Mouse (Mus musculus) limb, embryonic 14.5 days (tissue): ENCODE measurements at regions not wholly inside any gene's neighbourhood (a gene's known extent, or its start where the extent isn't known, plus 50 kb on each side); places are given as distances from the start of the nearest gene placed in this dataset.

ENCODE experiments used
- ATAC-seq: fragments of 200-750 bp; cut with Nextera tagmentation; 2 replicates; pipeline ENCODE4 v1.8.0; 2017; ENCODE audit warnings: low read depth, moderate number of reproducible peaks, moderate TSS enrichment; ENCODE audit not compliant: low FRiP score
- DNase-seq: peaks from one replicate; pipeline ENCODE4 v3.0.0-alpha.2; 2015; ENCODE audit warnings: low spot score
- H3K27ac ChIP-seq: fragments of 300-500 bp; sonication (generic); replicated peaks from 2 replicates; pipeline ENCODE4 v1.5.1; 2014; ENCODE audit warnings: low read depth, mild to moderate bottlenecking, low read length, moderate library complexity, mixed read lengths
- H3K27me3 ChIP-seq: fragments of 300-500 bp; sonication (generic); 2 replicates; pipeline ENCODE4 v1.6.1; 2014; ENCODE audit warnings: low read length, mixed read lengths; ENCODE audit not compliant: control insufficient read depth, insufficient read depth
- H3K36me3 ChIP-seq: fragments of 300-500 bp; sonication (generic); 2 replicates; pipeline ENCODE4 v1.6.1; 2014; ENCODE audit warnings: mild to moderate bottlenecking, low read length, moderate library complexity, mixed read lengths; ENCODE audit not compliant: control insufficient read depth, insufficient read depth
- H3K4me1 ChIP-seq: fragments of 300-500 bp; sonication (generic); 2 replicates; pipeline ENCODE4 v1.6.1; 2014; ENCODE audit warnings: antibody characterized with exemption, low read length, mixed read lengths; ENCODE audit not compliant: control insufficient read depth, insufficient read depth
- H3K4me2 ChIP-seq: fragments of 300-500 bp; sonication (generic); replicated peaks from 2 replicates; pipeline ENCODE4 v1.6.1; 2014; ENCODE audit warnings: low read depth, mild to moderate bottlenecking, low read length, moderate library complexity; ENCODE audit not compliant: severe bottlenecking
- H3K4me3 ChIP-seq: fragments of 300-500 bp; sonication (generic); replicated peaks from 2 replicates; pipeline ENCODE4 v1.5.1; 2014; ENCODE audit warnings: low read length
- H3K9ac ChIP-seq: fragments of 300-500 bp; sonication (generic); 2 replicates; pipeline ENCODE4 v1.6.1; 2014; ENCODE audit warnings: mild to moderate bottlenecking, low read depth, low read length, moderate library complexity; ENCODE audit not compliant: severe bottlenecking
- H3K9me3 ChIP-seq: fragments of 300-500 bp; sonication (generic); 2 replicates; pipeline ENCODE4 v1.6.1; 2016; ENCODE audit warnings: low read length; ENCODE audit not compliant: control insufficient read depth
- POLR2A ChIP-seq: fragments of 200-500 bp; IDR thresholded peaks from 2 replicates; pipeline ENCODE4 v1.8.0; 2012; ENCODE audit warnings: inconsistent platforms, mild to moderate bottlenecking, moderate library complexity, borderline replicate concordance; ENCODE audit not compliant: insufficient read depth, insufficient read length; ENCODE audit errors: extremely low read depth
- WGBS: fragments of 180-500 bp; shearing (Covaris S2); extraction: QIAGEN DNeasy Blood & Tissue Kit; methylation state at CpG from one replicate; pipeline ENCODE4 v1.1.7; 2014; 5-methylcytosine and 5-hydroxymethylcytosine counted together

- Histone ChIP-seq H3K9ac (no peak overlapping the region), H3K4me2 (no peak overlapping the region), H3K4me1 (no peaks in the 10 kb centered on the region), H3K4me3 (no peak overlapping the region), H3K36me3 (no peaks in the 10 kb centered on the region), H3K9me3 (no peaks in the 10 kb centered on the region), H3K27ac (no peak overlapping the region), H3K27me3 (no peaks in the 10 kb centered on the region)
- TF ChIP-seq POLR2A = no peak
- ATAC-seq (no peak), DNase-seq (no peak)
- 53% methylated on average over 2 of the region's 2 CpGs for WGBS
These were observed 325.0 kb downstream of the Mettl4 start for GRCm38 (mm10) chr17:94424811-94425210.

- Histone ChIP-seq H3K36me3 (no peaks in the 10 kb centered on the region), H3K27ac (no peak overlapping the region), H3K27me3 (no peaks in the 10 kb centered on the region), H3K4me1 (no peaks in the 10 kb centered on the region), H3K9ac (no peak overlapping the region), H3K4me3 (no peak overlapping the region), H3K9me3 (no peaks in the 10 kb centered on the region), H3K4me2 (no peak overlapping the region)
- no peak for DNase-seq
- no peak for ATAC-seq
- no peak for TF ChIP-seq POLR2A
- WGBS = 96% methylated on average over 2 of the region's 2 CpGs
These were observed 366.8 kb downstream of the Mettl4 start for GRCm38 (mm10) chr17:94382993-94383392.

- no peak overlapping the region for H3K27ac ChIP-seq
- ATAC-seq = no peak
- no peak for TF ChIP-seq POLR2A
- no peak overlapping the region for H3K4me3 ChIP-seq
- no peak for DNase-seq
- no peaks in the 10 kb centered on the region for H3K27me3 ChIP-seq
- H3K9me3 ChIP-seq = no peaks in the 10 kb centered on the region
- no peaks in the 10 kb centered on the region for H3K36me3 ChIP-seq
- H3K4me2 ChIP-seq = no peak overlapping the region
- WGBS = 74% methylated on average over 2 of the region's 2 CpGs
- no peak overlapping the region for H3K9ac ChIP-seq
- no peaks in the 10 kb centered on the region for H3K4me1 ChIP-seq
These were observed 414.1 kb downstream of the Mettl4 start for GRCm38 (mm10) chr17:94335688-94336087.

- Histone ChIP-seq H3K4me1 (no peaks in the 10 kb centered on the region), H3K9ac (no peak overlapping the region), H3K36me3 (no peaks in the 10 kb centered on the region), H3K4me2 (no peak overlapping the region), H3K27me3 (no peaks in the 10 kb centered on the region), H3K4me3 (no peak overlapping the region), H3K9me3 (no peaks in the 10 kb centered on the region), H3K27ac (no peak overlapping the region)
- WGBS = 18% methylated on average over 2 of the region's 2 CpGs
- ATAC-seq (no peak), DNase-seq (peak; percentile 7)
- no peak for TF ChIP-seq POLR2A
These were observed 423.6 kb downstream of the Mettl4 start for GRCm38 (mm10) chr17:94326179-94326578.

GRCm38 (mm10) chr17:94291221-94291620 lies 458.6 kb downstream of the Mettl4 start:
- WGBS = 90% methylated on average over 3 of the region's 3 CpGs
- Histone ChIP-seq H3K4me3 (no peak overlapping the region), H3K4me2 (no peak overlapping the region), H3K4me1 (no peaks in the 10 kb centered on the region), H3K36me3 (no peaks in the 10 kb centered on the region), H3K9ac (no peak overlapping the region), H3K9me3 (no peaks in the 10 kb centered on the region), H3K27me3 (no peaks in the 10 kb centered on the region), H3K27ac (no peak overlapping the region)
- no peak for DNase-seq
- ATAC-seq = no peak
- TF ChIP-seq POLR2A = no peak

GRCm38 (mm10) chr17:94287612-94288159 lies 462.1 kb downstream of the Mettl4 start:
- no peaks in the 10 kb centered on the region for H3K36me3 ChIP-seq
- H3K9me3 ChIP-seq = no peaks in the 10 kb centered on the region
- no peak overlapping the region for H3K9ac ChIP-seq
- ATAC-seq (no peak), DNase-seq (no peak)
- no peaks in the 10 kb centered on the region for H3K4me1 ChIP-seq
- no peaks in the 10 kb centered on the region for H3K27me3 ChIP-seq
- no peak overlapping the region for H3K27ac ChIP-seq
- no peak for TF ChIP-seq POLR2A
- no peak overlapping the region for H3K4me2 ChIP-seq
- WGBS = 52% methylated on average over 3 of the region's 3 CpGs
- H3K4me3 ChIP-seq = no peak overlapping the region
